Mouse (Mus musculus): ENCODE results near the gene Cacna1g.

GRCm38 (mm10) chr11:94429011-94429651 lies 44.9 kb downstream of the Cacna1g start:
- TF ChIP-seq CTCF (IDR thresholded peaks at IDR 0.05; ENCODE audit: borderline replicate concordance, extremely low read depth, insufficient read depth, insufficient read length), result no peak
- no peak for TF ChIP-seq POLR2A (IDR thresholded peaks at IDR 0.05; ENCODE audit: borderline replicate concordance, extremely low read depth, insufficient read depth, insufficient read length, poor library complexity, severe bottlenecking)
